Mouse (Mus musculus) forebrain, postnatal 0 days (tissue): ENCODE measurements around the gene Fam72a. TPM values are rescaled to one million over a fixed set of nuclear protein-coding genes. Genes with fewer than 3 reads are reported as not detected.

Experiments
- ATAC-seq: fragments of 200-750 bp; cut with Nextera tagmentation; 2 replicates; pipeline ENCODE4 v1.8.0; 2017; ENCODE audit warnings: mild to moderate bottlenecking, moderate library complexity
- DNase-seq: peaks from one replicate; pipeline ENCODE4 v3.0.0-alpha.2; 2015
- H3K27ac ChIP-seq: fragments of 300-500 bp; sonication (generic); 2 replicates; pipeline ENCODE4 v1.5.1; 2014; ENCODE audit warnings: low read depth, mild to moderate bottlenecking, antibody characterized with exemption, low read length, moderate library complexity, mixed read lengths
- H3K27me3 ChIP-seq: fragments of 300-500 bp; sonication (generic); 2 replicates; pipeline ENCODE4 v1.6.1; 2014; ENCODE audit warnings: mild to moderate bottlenecking, low read length, mixed read lengths; ENCODE audit not compliant: insufficient read depth
- H3K36me3 ChIP-seq: fragments of 300-500 bp; sonication (generic); 2 replicates; pipeline ENCODE4 v1.6.1; 2014; ENCODE audit warnings: mild to moderate bottlenecking, moderate library complexity; ENCODE audit not compliant: insufficient read depth
- H3K4me1 ChIP-seq: fragments of 300-500 bp; sonication (generic); 2 replicates; pipeline ENCODE4 v1.6.1; 2014; ENCODE audit warnings: antibody characterized with exemption; ENCODE audit not compliant: insufficient read depth
- H3K4me2 ChIP-seq: fragments of 300-500 bp; sonication (generic); 2 replicates; pipeline ENCODE4 v1.6.1; 2014; ENCODE audit warnings: low read depth, mild to moderate bottlenecking, moderate library complexity
- H3K4me3 ChIP-seq: fragments of 300-500 bp; sonication (generic); 2 replicates; pipeline ENCODE4 v1.5.1; 2014; ENCODE audit warnings: low read depth, low read length, mixed read lengths
- H3K9ac ChIP-seq: fragments of 300-500 bp; sonication (generic); 2 replicates; pipeline ENCODE4 v1.6.1; 2014; ENCODE audit warnings: mild to moderate bottlenecking
- H3K9me3 ChIP-seq: fragments of 300-500 bp; sonication (generic); 2 replicates; pipeline ENCODE4 v1.6.1; 2016; ENCODE audit warnings: low read length
- CTCF ChIP-seq: sonication (generic); IDR thresholded peaks from 2 replicates; pipeline ENCODE4 v1.5.1; 2016; ENCODE audit warnings: antibody characterized with exemption, control low read depth, low read depth
- WGBS: fragments of 180-500 bp; shearing (Covaris S2); extraction: QIAGEN DNeasy Blood & Tissue Kit; methylation state at CpG from one replicate; pipeline ENCODE4 v1.1.7; 2014; 5-methylcytosine and 5-hydroxymethylcytosine counted together
- polyA plus RNA-seq: library from polyadenylated mRNA; unstranded; fragments of >200 nt; fragmentation: Nextera tagmentation; extraction: Ambion mirVana; gene quantifications from 2 replicates; pipeline ENCODE4 v1.2.1, GENCODE M21; 2015
- total RNA-seq: library from RNA; depleted of rRNA; stranded (reverse); fragments of >200 nt; gene quantifications from 2 replicates; pipeline ENCODE4 v1.2.3, GENCODE M21; 2014

Fam72a gene
- total and polyA plus RNA-seq, 2 experiments from 2014 or later: 0.86 to 1.5 TPM

DNA sequence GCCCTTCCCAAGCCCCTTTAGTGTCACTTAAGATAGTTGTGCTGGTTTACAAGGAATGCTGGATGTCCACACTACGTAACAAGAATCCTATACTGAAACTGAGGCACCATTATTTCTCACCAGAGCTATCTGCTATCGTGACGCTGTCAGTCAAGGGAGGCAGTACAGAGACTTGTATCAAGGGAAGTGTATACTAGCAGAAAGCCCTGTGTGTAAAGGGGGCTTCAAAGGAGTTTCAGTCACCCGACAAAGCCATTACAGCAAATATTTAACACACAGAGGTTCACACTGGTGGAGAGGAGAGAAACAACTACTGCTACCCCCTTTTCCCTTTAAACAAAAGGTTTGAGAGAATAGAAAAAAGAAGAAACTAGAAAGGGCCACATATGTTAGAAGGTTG is 36.1 kb upstream of the Fam72a start:
- H3K36me3 ChIP-seq: no peaks in the 10 kb centered on the region
- H3K4me3 ChIP-seq: no peak overlapping the region
- peak; percentile 38 for DNase-seq
- H3K4me1 ChIP-seq: peaks cover 21% of the 10 kb centered on the region
- no peak overlapping the region for H3K9ac ChIP-seq
- no peaks in the 10 kb centered on the region for H3K9me3 ChIP-seq
- peak overlapping the region; percentile 76 for H3K27ac ChIP-seq
- 38% methylated on average over 4 of the region's 4 CpGs for WGBS
- TF ChIP-seq CTCF: no peak
- H3K27me3 ChIP-seq: no peaks in the 10 kb centered on the region
- peak overlapping the region; percentile 17; the same call in 1 of the 2 replicates for H3K4me2 ChIP-seq
- ATAC-seq: peak; percentile 80

DNA sequence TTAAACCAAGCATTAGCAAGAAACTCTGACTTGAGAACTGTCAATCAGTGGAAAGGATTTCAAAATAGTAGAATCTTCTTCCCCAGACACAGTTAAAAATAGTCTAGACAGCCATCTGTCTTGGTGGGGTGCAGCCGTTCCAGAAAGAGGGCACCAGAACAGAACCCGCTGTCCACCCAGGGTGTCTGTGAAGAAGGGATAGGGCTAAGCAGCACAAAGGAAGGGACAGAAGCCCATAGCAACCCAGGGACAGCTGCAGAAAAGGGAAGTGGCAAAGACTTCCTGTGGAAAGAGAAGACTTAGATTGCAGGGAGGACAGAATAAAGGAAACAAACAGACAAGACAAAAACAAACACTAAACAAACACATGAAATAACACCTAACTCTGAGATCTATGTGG is 35.3 kb upstream of the Fam72a start:
- no peak for TF ChIP-seq CTCF

GRCm38 (mm10) chr1:131493966-131494898 is 33.5 kb upstream of the Fam72a start:
- no peaks in the 10 kb centered on the region for H3K36me3 ChIP-seq
- DNase-seq (peak; percentile 57), ATAC-seq (no peak)
- no peak overlapping the region for H3K4me2 ChIP-seq
- H3K9me3 ChIP-seq: no peaks in the 10 kb centered on the region
- TF ChIP-seq CTCF: no peak
- 61% methylated on average over 4 of the region's 4 CpGs for WGBS
- no peak overlapping the region for H3K27ac ChIP-seq
- H3K4me1 ChIP-seq: peaks cover 21% of the 10 kb centered on the region
- H3K4me3 ChIP-seq: no peak overlapping the region
- no peaks in the 10 kb centered on the region for H3K27me3 ChIP-seq
- H3K9ac ChIP-seq: no peak overlapping the region

More for the DNA sequence above, 35.3 kb upstream of the Fam72a start:
- 31% methylated on average over 2 of the region's 2 CpGs for WGBS
- Histone ChIP-seq H3K27ac (peak overlapping the region; percentile 76), H3K36me3 (no peaks in the 10 kb centered on the region), H3K4me1 (peaks cover 21% of the 10 kb centered on the region), H3K27me3 (no peaks in the 10 kb centered on the region), H3K9ac (no peak overlapping the region), H3K9me3 (no peaks in the 10 kb centered on the region), H3K4me3 (no peak overlapping the region), H3K4me2 (peak overlapping the region; percentile 13; the same call in 1 of the 2 replicates)
- ATAC-seq: peak; percentile 75
- DNase-seq: peak; percentile 37

- no peak for TF ChIP-seq CTCF
- 78% methylated on average over 1 of the region's 1 CpGs for WGBS
These were observed 29.5 kb upstream of the Fam72a start for GRCm38 (mm10) chr1:131498231-131498630.

GRCm38 (mm10) chr1:131501681-131502080 is 26.0 kb upstream of the Fam72a start:
- H3K4me3 ChIP-seq: no peak overlapping the region
- H3K4me2 ChIP-seq: no peak overlapping the region
- TF ChIP-seq CTCF: no peak
- no peaks in the 10 kb centered on the region for H3K9me3 ChIP-seq
- ATAC-seq: no peak
- WGBS: 62% methylated on average over 1 of the region's 1 CpGs
- no peak overlapping the region for H3K27ac ChIP-seq
- no peaks in the 10 kb centered on the region for H3K4me1 ChIP-seq
- DNase-seq: no peak
- no peaks in the 10 kb centered on the region for H3K36me3 ChIP-seq
- H3K27me3 ChIP-seq: no peaks in the 10 kb centered on the region
- H3K9ac ChIP-seq: no peak overlapping the region

More at GRCm38 (mm10) chr1:131498231-131498630, 29.5 kb upstream of the Fam72a start:
- Histone ChIP-seq H3K4me1 (no peaks in the 10 kb centered on the region; the same call in 1 of the 2 replicates), H3K9ac (no peak overlapping the region), H3K9me3 (no peaks in the 10 kb centered on the region), H3K4me3 (no peak overlapping the region), H3K4me2 (no peak overlapping the region), H3K27me3 (no peaks in the 10 kb centered on the region), H3K27ac (no peak overlapping the region), H3K36me3 (no peaks in the 10 kb centered on the region)
- DNase-seq (no peak), ATAC-seq (no peak)

GRCm38 (mm10) chr1:131511131-131511530 is 16.6 kb upstream of the Fam72a start:
- ATAC-seq: no peak
- Histone ChIP-seq H3K4me2 (no peak overlapping the region), H3K36me3 (no peaks in the 10 kb centered on the region; the same call in 1 of the 2 replicates), H3K9ac (no peak overlapping the region), H3K9me3 (no peaks in the 10 kb centered on the region), H3K4me1 (no peaks in the 10 kb centered on the region), H3K27me3 (no peaks in the 10 kb centered on the region), H3K4me3 (no peak overlapping the region), H3K27ac (no peak overlapping the region)
- no peak for DNase-seq
- TF ChIP-seq CTCF: no peak
